Mouse (Mus musculus) bone marrow macrophage, adult 2 months (primary cell): ENCODE data around the gene Xk.

ENCODE experiments used
- CTCF ChIP-seq: IDR thresholded peaks from 2 replicates; pipeline ENCODE4 v1.5.1; 2012; ENCODE audit warnings: low read depth, mild to moderate bottlenecking, low read length, moderate library complexity
- POLR2A ChIP-seq: IDR thresholded peaks from 2 replicates; pipeline ENCODE4 v1.6.1; 2012; ENCODE audit warnings: mild to moderate bottlenecking, low read depth, low read length, borderline replicate concordance

DNA sequence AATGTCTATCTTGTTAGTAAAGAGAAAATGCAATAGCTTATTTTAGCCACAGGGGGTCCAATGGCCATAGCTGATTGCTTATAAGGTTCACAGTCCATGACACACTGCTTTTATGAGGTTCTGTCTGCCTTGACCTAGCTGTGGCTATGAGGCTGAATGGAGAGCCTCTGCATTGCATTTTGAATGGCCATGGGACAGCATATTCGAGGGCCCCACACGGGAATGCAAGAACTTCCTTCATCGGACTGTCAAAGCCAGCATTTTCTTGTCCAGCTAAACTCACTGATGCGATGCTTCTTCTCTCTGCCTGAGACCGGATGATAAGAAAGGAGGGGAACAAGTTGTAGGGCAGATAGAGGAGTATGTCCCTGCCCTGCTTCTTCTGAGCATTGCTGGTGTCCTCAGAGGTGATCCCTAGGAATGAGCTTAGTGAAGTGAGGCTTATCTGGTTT lies 25.9 kb downstream of the Xk start:
- TF ChIP-seq POLR2A (no peak), CTCF (no peak)
